Mouse (Mus musculus) testis, adult 2 months (tissue): ENCODE results near the gene Tcte2.

Experiments
- CTCF ChIP-seq: fragments of 200-500 bp; IDR thresholded peaks from 2 replicates; pipeline ENCODE4 v1.5.1; 2012; ENCODE audit warnings: low read depth, mild to moderate bottlenecking, inconsistent platforms, low read length, moderate library complexity; ENCODE audit not compliant: control insufficient read depth, insufficient read depth, insufficient replicate concordance
- POLR2A ChIP-seq: fragments of 200-500 bp; IDR thresholded peaks from 2 replicates; pipeline ENCODE4 v1.6.1; 2012; ENCODE audit warnings: low read depth, mild to moderate bottlenecking, inconsistent platforms, low read length, moderate library complexity; ENCODE audit not compliant: control insufficient read depth

DNA sequence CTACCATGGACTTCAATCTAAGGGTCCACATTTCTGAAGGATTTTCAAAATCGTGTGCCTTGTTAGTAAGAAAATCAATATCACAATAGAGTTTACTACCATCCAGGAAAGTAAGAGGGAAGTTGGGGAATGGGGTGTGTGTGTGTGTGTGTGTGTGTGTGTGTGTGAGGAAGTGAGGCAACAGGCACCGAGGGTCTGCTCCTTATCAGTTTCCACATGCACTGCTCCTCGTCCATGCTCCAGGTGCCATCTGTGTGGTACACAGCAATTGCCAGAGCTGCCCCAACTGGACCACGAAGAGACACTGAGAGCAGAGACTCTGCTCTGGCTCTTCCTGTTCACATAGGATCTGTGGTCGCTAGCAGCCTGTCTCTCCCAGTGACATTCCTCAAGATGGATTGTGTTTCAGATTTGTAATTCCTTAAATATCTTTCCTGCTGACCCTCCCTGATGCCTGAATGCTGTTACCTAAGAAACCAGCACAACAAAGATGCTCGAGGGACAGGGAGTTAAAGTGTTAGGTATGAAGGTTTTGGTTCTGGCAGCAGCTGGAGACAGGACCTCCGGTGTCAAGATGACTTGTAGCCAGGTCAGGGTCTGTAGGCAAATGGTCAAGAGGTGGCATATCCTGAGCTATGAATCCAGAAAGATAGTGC, 23.4 kb downstream of the Tcte2 start:
- TF ChIP-seq CTCF (no peak), POLR2A (no peak)
